Mouse (Mus musculus) CH12.LX (cell line): Measurements from ENCODE around the gene Ncor1. TPM values are rescaled to one million over a fixed set of nuclear protein-coding genes. Genes with fewer than 3 reads are reported as not detected.

ENCODE experiments used
- DNase-seq: peaks from one replicate; pipeline ENCODE4 v3.0.0-alpha.2; 2013; ENCODE audit errors: extremely low read depth
- H3K27ac ChIP-seq: 2 replicates; pipeline ENCODE4 v1.5.1; 2012; ENCODE audit warnings: low read depth, mild to moderate bottlenecking, control low read depth, moderate library complexity; ENCODE audit not compliant: insufficient read depth
- H3K27me3 ChIP-seq: replicated peaks from 2 replicates; pipeline ENCODE3; 2012; ENCODE audit warnings: inconsistent platforms
- H3K36me3 ChIP-seq, 2 experiments: replicated peaks in 1 of 2; 2 replicates each; pipeline versions ENCODE3 to v1.6.1; 2012; ENCODE audit warnings: inconsistent platforms in 1 of 2, low read length in 1 of 2, mild to moderate bottlenecking in 1 of 2, mixed read lengths in 1 of 2, moderate library complexity in 1 of 2; ENCODE audit not compliant: control insufficient read depth in 1 of 2, insufficient read depth in 1 of 2
- H3K4me1 ChIP-seq, 2 experiments: 2 replicates each; pipeline ENCODE4 v1.6.1; 2012; ENCODE audit warnings: inconsistent platforms in 1 of 2, moderate library complexity in 1 of 2; ENCODE audit not compliant: insufficient read depth in 2 of 2, control insufficient read depth in 1 of 2
- H3K4me2 ChIP-seq: 2 replicates; pipeline ENCODE4 v1.6.1; 2012; ENCODE audit warnings: low read depth, mild to moderate bottlenecking, control low read depth; ENCODE audit not compliant: poor library complexity, insufficient read depth, severe bottlenecking
- H3K4me3 ChIP-seq, 3 experiments: fragments of 150-350 bp in 1 of 3; sonication (generic) in 1 of 3; replicated peaks in 1 of 3; 2 replicates each; pipeline versions ENCODE3 to v1.5.1; 2011 to 2012; ENCODE audit warnings: low read depth in 2 of 3, low read length in 2 of 3, mild to moderate bottlenecking in 2 of 3, moderate library complexity in 2 of 3, control low read depth in 1 of 3, improper control_type of control experiment in 1 of 3, inconsistent platforms in 1 of 3, mixed read lengths in 1 of 3; ENCODE audit not compliant: poor library complexity in 1 of 3
- H3K79me2 ChIP-seq: replicated peaks from 2 replicates; pipeline ENCODE4 v1.6.1; 2012; ENCODE audit warnings: mild to moderate bottlenecking, moderate library complexity; ENCODE audit not compliant: control insufficient read depth, poor library complexity, insufficient read depth, severe bottlenecking; ENCODE audit errors: extremely low read depth
- H3K9ac ChIP-seq: 2 replicates; pipeline ENCODE4 v1.6.1; 2012; ENCODE audit warnings: low read depth, mild to moderate bottlenecking, control low read depth, moderate library complexity; ENCODE audit not compliant: insufficient read depth
- H3K9me3 ChIP-seq: replicated peaks from 2 replicates; pipeline ENCODE3; 2012; ENCODE audit warnings: low read length, inconsistent platforms, mixed read lengths
- CHD1 ChIP-seq: IDR thresholded peaks from 2 replicates; pipeline ENCODE4 v1.6.1; 2012; ENCODE audit warnings: low read depth, low read length, improper control_type of control experiment, inconsistent platforms
- CHD2 ChIP-seq: IDR thresholded peaks from 2 replicates; pipeline ENCODE4 v1.6.1; 2011; ENCODE audit warnings: low read length, improper control_type of control experiment
- EP300 ChIP-seq: IDR thresholded peaks from 2 replicates; pipeline ENCODE4 v1.6.1; 2011; ENCODE audit warnings: low read length, improper control_type of control experiment
- ETS1 ChIP-seq: conservative IDR thresholded peaks from 2 replicates; pipeline ENCODE4 v1.6.1; 2012; ENCODE audit warnings: low read depth, mild to moderate bottlenecking, inconsistent platforms, low read length, improper control_type of control experiment, moderate library complexity
- GABPA ChIP-seq: IDR thresholded peaks from 2 replicates; pipeline ENCODE4 v1.6.1; 2012; ENCODE audit warnings: low read depth, low read length, improper control_type of control experiment, inconsistent platforms; ENCODE audit not compliant: insufficient replicate concordance
- HCFC1 ChIP-seq: IDR thresholded peaks from 2 replicates; pipeline ENCODE4 v1.6.1; 2012; ENCODE audit warnings: low read depth, mild to moderate bottlenecking, inconsistent platforms, low read length, improper control_type of control experiment
- MAFK ChIP-seq: IDR thresholded peaks from 2 replicates; pipeline ENCODE4 v1.6.1; 2011; ENCODE audit warnings: low read length, improper control_type of control experiment; ENCODE audit not compliant: insufficient replicate concordance
- MYC ChIP-seq: IDR thresholded peaks from 2 replicates; pipeline ENCODE4 v1.6.1; 2011; ENCODE audit warnings: low read depth, mild to moderate bottlenecking, improper control_type of control experiment, low read length
- NELFE ChIP-seq: IDR thresholded peaks from 2 replicates; pipeline ENCODE4 v1.6.1; 2011; ENCODE audit warnings: low read depth, low read length, improper control_type of control experiment
- NRF1 ChIP-seq: IDR thresholded peaks from 2 replicates; pipeline ENCODE4 v1.6.1; 2014; ENCODE audit warnings: low read depth, mild to moderate bottlenecking, inconsistent platforms, low read length, improper control_type of control experiment, moderate library complexity
- PAX5 ChIP-seq: IDR thresholded peaks from 2 replicates; pipeline ENCODE4 v1.6.1; 2012; ENCODE audit warnings: low read length, inconsistent platforms, mixed read lengths
- RAD21 ChIP-seq: IDR thresholded peaks from 2 replicates; pipeline ENCODE4 v1.6.1; 2011; ENCODE audit warnings: low read depth, mild to moderate bottlenecking, low read length, improper control_type of control experiment, moderate library complexity
- RCOR1 ChIP-seq: conservative IDR thresholded peaks from 2 replicates; pipeline ENCODE4 v1.6.1; 2012; ENCODE audit warnings: low read depth, mild to moderate bottlenecking, inconsistent platforms, low read length, improper control_type of control experiment
- SIN3A ChIP-seq: IDR thresholded peaks from 2 replicates; pipeline ENCODE4 v1.6.1; 2012; ENCODE audit warnings: low read length, improper control_type of control experiment, inconsistent platforms
- TCF12 ChIP-seq: IDR thresholded peaks from 2 replicates; pipeline ENCODE4 v1.6.1; 2014; ENCODE audit warnings: low read depth, mild to moderate bottlenecking, inconsistent platforms, low read length, improper control_type of control experiment
- USF1 ChIP-seq: IDR thresholded peaks from 2 replicates; pipeline ENCODE4 v1.6.1; 2014; ENCODE audit warnings: low read depth, mild to moderate bottlenecking, inconsistent platforms, low read length, improper control_type of control experiment
- ZC3H11A ChIP-seq: IDR thresholded peaks from 2 replicates; pipeline ENCODE4 v1.6.1; 2012; ENCODE audit warnings: low read depth, mild to moderate bottlenecking, inconsistent platforms, low read length, improper control_type of control experiment
- dilution Hi-C: fragments of 300-500 bp; cut with MboI; formaldehyde crosslinking; loops from 2 replicates; pipeline ENCODE4 v1.14.3; 2020; ENCODE audit warnings: low sequenced_read_pairs; ENCODE audit not compliant: extremely low pct_unique_long_range_greater_than_20kb, extremely low pct_ligation_motif_present
- in situ Hi-C: fragments of 300-500 bp; cut with MboI; formaldehyde crosslinking; loops from 3 replicates; pipeline ENCODE4 v1.14.3; 2019; ENCODE audit warnings: low sequenced_read_pairs, low pct_ligation_motif_present, low pct_unique_long_range_greater_than_20kb, mixed read lengths
- polyA plus RNA-seq: library from polyadenylated mRNA; unstranded; fragments of >175 nt; gene quantifications from 2 replicates; pipeline ENCODE4 v1.2.1, GENCODE M21; 2012; ENCODE audit warnings: low read depth; ENCODE audit not compliant: insufficient read length
- total RNA-seq, 2 experiments: library from RNA; depleted of rRNA; stranded (reverse); fragments of 300-350 nt in 1 of 2; fragments of >200 nt in 1 of 2; gene quantifications; 2 replicates each; pipeline ENCODE4 v1.2.3; 2012 to 2014

The Ncor1 gene
- total and polyA plus RNA-seq, 3 experiments, result 76.3 to 232 (median 83.8) TPM

DNA sequence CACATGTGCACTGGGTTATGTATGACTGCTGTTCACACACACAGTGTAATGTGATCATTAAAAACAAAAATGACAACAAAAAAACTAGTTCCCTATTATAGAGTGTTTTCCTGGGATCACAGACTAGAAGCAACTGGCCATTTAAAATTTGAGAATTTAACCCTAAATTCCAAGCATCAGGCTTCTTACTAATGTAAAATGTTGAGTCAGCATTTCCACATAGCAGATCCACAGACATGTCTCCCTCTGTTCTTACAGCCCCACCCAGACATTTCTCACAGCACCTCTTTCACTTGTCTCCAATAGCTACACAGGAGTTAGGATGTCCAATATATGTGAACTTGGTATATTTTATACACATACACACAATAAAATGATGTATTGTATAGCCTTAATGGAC is 88.4 kb downstream of the Ncor1 start:
- Histone ChIP-seq H3K4me2 (no peak overlapping the region), H3K4me3 (no peak overlapping the region), H3K9me3 (no peaks in the 10 kb centered on the region), H3K27ac (no peak overlapping the region)
- TF ChIP-seq RCOR1 (no peak), MAFK (peak; percentile 99), MYC (no peak), ETS1 (no peak), CHD1 (no peak), RAD21 (no peak), USF1 (no peak), SIN3A (no peak)
- TF ChIP-seq, all 38 proteins: peak for 1
- in situ Hi-C loops, result no loop called here
- DNase-seq, result no peak
- H3K79me2 ChIP-seq, result no peaks in the 10 kb centered on the region; the same call in 1 of the 2 replicates
- H3K9ac ChIP-seq, result no peak overlapping the region
- dilution Hi-C loops, result no loop called here
- peaks cover 40 to 85% of the 10 kb centered on the region in 2 experiments for H3K36me3 ChIP-seq
- H3K4me1 ChIP-seq, result peaks cover 2 to 7% of the 10 kb centered on the region in 2 experiments; a peak in 2 of 4 replicates
- H3K27me3 ChIP-seq, result no peaks in the 10 kb centered on the region

DNA sequence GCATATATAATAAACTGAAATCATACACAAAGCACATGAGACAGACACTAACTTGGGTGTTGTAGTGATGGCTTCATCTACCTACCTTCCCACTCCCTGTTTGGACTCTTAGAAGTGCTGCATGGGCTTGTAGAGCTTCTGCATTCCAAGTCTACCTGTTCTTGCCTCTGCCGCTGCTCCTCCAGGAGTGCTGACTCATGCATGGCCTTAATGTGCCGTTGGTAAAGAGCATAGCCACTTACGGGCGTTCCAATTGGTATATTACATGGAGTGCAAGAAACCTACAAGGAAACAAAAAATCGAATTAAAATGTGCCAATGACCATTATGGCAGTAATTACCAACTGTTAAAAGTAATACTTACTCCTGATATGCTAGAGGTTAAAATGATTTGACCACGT is 91.5 kb downstream of the Ncor1 start:
- H3K4me2 ChIP-seq, result no peak overlapping the region
- no peak overlapping the region for H3K27ac ChIP-seq
- in situ Hi-C loops (no loop called here), dilution Hi-C loops (no loop called here)
- H3K9ac ChIP-seq, result no peak overlapping the region
- H3K9me3 ChIP-seq, result no peaks in the 10 kb centered on the region
- TF ChIP-seq ZC3H11A, result no peak
- H3K27me3 ChIP-seq, result no peaks in the 10 kb centered on the region
- peaks cover 34 to 79% of the 10 kb centered on the region in 2 experiments for H3K36me3 ChIP-seq
- H3K4me3 ChIP-seq, result no peak overlapping the region
- no peak for DNase-seq
- no peaks in the 10 kb centered on the region; the same call in 1 of the 2 replicates for H3K79me2 ChIP-seq
- H3K4me1 ChIP-seq, result peaks cover 0 to 6% of the 10 kb centered on the region in 2 experiments; a peak in 1 of 4 replicates

DNA sequence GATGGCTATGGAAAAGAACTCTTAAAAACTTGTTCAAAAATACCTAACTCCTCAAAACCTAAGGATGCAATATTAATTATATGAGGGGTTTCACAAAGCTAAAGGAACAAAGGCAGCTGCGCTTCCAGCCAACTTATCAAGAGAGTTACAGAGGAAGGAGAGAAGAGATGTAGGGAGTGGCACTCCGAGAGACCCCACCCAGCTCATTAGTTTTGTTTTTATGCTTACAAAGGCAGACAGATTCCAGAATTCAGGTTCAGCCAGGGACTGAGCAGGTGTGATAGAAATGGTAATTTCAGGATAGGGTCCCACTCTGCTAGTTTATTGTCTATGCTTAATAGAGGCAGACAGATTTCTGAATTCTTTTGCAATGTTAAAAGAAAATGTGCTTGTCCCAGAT is 103.1 kb downstream of the Ncor1 start:
- Histone ChIP-seq H3K36me3 (peaks cover 53 to 85% of the 10 kb centered on the region in 2 experiments), H3K9me3 (no peaks in the 10 kb centered on the region)
- dilution Hi-C loops, result no loop called here

More for the DNA sequence above, 103.1 kb downstream of the Ncor1 start:
- H3K4me3 ChIP-seq, result no peak overlapping the region
- peaks cover 0 to 19% of the 10 kb centered on the region in 2 experiments; a peak in 2 of 4 replicates for H3K4me1 ChIP-seq
- TF ChIP-seq SIN3A, result no peak
- TF ChIP-seq GABPA, result no peak
- TF ChIP-seq HCFC1, result no peak
- no peak for TF ChIP-seq PAX5
- no peak for TF ChIP-seq EP300
- TF ChIP-seq NELFE, result no peak
- no peak for TF ChIP-seq RCOR1
- TF ChIP-seq CHD1, result no peak
- TF ChIP-seq CHD2, result no peak
- TF ChIP-seq TCF12, result no peak
- TF ChIP-seq MAFK, result no peak
- TF ChIP-seq NRF1, result no peak
- H3K27me3 ChIP-seq, result no peaks in the 10 kb centered on the region
- no peak overlapping the region for H3K27ac ChIP-seq
- no peak overlapping the region for H3K9ac ChIP-seq
- in situ Hi-C loops, result no loop called here
- no peak for DNase-seq
- H3K79me2 ChIP-seq, result peaks cover 3% of the 10 kb centered on the region; the same call in 1 of the 2 replicates
- no peak overlapping the region for H3K4me2 ChIP-seq
